Comparison of ENCODE assay signal across 15 mouse cellular contexts in genomic region chr9:45245432-45245831, GRCm38 (mm10). TPM values are rescaled to one million over a fixed set of nuclear protein-coding genes. Genes with fewer than 3 reads are reported as not detected.
"Had no signal": no experiment of that assay in that cellular context is flagged by ENCODE, and none has a peak within 500 bp of the region (broad histone marks: within the 10 kb centered on the region; RNA-seq: fewer than 3 reads in every experiment).

No protein-coding gene starts in this region.

- DNase-seq: kidney, adult 11 months; kidney, adult 9 months; kidney, postnatal 36 days; left cerebral cortex, postnatal 4 days; right cerebral cortex, postnatal 14 days; thymus, postnatal 14 days had no signal

- H3K4me3 ChIP-seq: layer of hippocampus, adult 2 months; limb, embryonic 13.5 days; lung, embryonic 15.5 days; midbrain, embryonic 13.5 days had no signal

- ATAC-seq: midbrain, embryonic 13.5 days had no signal

- H3K36me3 ChIP-seq: limb, embryonic 13.5 days; lung, embryonic 15.5 days; midbrain, embryonic 13.5 days had no signal

- H3K4me1 ChIP-seq: limb, embryonic 13.5 days; lung, embryonic 15.5 days; midbrain, embryonic 13.5 days had no signal

- H3K27ac ChIP-seq: kidney, postnatal 0 days; limb, embryonic 13.5 days; liver, embryonic 14.5 days; lung, embryonic 15.5 days; midbrain, embryonic 13.5 days had no signal

- H3K27me3 ChIP-seq: limb, embryonic 13.5 days; lung, embryonic 15.5 days; midbrain, embryonic 13.5 days had no signal

RNA-seq across cellular contexts. Expression of gene Tmprss4, which starts 41.5 kb away (rescaled TPM):
- total RNA-seq: layer of hippocampus, adult 2 months; layer of hippocampus, postnatal 10 days; left cerebral cortex, postnatal 4 days had no signal
- polyA plus RNA-seq: midbrain, embryonic 13.5 days; midbrain, postnatal 0 days; neural tube, embryonic 14.5 days had no signal
